Mouse (Mus musculus) urinary bladder, postnatal 25 days (tissue): ENCODE measurements around the gene Dock3.
"Not testable (repeated sequence)": the region's sequence is repeated elsewhere in the genome, so short reads cannot be mapped to it uniquely, and the experiment has no call there.

Source experiments
- DNase-seq: peaks from one replicate; pipeline ENCODE4 v3.0.0; 2022; ENCODE audit warnings: low spot score

Gene Dock3

DNA sequence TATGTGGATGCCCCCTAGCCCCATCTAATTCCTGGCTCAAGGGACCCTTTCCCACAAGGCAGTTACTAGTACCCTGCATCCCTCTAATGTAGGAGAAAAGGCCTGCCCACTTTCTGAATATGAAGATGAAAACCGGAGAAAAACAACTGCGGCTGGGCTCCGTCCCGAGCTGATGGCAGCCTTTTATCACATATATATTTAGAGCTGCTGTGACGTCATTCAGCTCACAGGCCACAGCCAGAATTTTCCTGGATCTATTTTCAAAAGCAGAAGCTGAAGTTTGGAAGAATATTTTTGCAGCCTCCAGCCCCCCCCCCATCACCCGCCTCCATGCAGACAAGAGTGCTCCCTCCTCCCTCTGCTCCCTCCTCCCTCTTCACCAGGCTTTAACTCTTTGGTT, 27.9 kb upstream of the Dock3 start:
- no peak for DNase-seq

DNA sequence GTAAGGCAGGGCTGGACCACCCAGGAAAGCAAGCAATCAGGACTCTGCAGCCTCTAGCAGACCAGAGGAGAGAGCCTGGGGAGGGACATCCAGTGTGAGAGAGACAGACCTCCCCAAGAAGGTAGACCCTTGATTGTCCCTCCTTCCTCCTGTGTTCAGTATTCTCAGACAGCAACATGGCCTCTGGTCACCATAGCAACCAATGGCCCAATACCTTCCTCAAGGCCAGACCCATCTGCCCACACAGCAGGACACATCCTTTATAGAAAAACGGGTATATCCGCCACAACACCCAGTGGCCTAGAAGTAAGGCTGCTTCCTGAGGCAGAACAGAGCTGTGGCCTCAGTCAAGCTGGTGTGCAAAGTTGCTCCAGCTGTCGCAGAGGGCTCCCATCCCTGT, 23.9 kb upstream of the Dock3 start:
- no peak for DNase-seq

DNA sequence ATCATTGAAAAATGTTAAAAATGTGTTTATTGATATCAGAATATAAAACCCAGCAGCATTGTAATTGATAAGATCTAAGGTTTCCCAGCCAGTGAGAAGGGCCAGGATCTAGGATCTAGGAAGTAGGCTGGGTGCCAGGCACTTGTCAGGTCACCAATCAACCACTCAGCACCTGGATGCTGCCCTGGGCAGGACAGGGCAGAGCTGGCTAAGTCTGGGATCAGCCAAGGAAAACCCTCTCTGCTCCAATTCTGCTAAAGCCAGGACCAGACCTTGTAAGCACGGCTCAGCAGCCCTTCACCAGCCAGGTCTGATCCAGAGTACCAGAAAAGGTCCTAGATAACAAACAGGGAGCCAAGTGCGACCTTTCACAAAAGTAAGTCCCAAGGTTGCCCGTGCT, 23.2 kb upstream of the Dock3 start:
- no peak for DNase-seq

DNA sequence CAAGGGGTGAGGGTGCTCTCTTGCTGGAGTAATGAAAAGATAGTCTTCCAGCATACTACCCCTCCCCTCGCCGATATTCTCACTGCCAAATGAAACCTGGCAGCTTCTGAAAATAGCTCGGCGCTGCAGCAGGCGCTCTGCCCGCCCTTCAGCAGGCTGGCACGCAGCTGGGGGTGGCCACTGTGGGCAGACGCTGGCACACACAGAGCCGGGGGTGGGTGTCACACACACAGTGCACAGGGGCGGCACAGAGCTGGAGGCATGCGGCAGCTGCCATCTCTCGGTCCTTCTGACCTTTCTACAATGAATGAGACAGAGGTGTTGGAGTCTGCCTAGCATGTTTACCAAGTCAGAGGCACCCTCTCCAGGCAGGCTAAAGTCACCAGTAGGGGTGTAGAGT, 22.8 kb upstream of the Dock3 start:
- no peak for DNase-seq

DNA sequence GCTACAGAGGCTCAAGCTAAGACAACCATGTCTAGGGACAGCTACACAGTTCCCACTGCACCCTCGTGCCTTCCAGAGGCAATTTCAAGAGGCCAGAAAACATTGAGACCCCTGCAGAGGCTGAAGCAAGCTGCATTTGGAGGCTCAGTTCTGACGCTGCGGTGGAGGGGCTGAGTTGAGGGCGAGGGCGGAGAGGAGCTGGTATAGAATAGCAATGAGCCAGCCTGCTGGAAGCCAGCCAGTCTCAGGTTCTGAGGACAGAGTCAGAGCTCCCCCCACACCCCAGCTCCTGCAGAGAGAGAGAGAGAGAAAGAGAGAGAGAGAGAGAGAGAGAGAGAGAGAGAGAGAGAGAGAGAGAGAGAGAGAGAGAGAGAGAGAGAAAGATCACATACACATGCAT, 20.5 kb upstream of the Dock3 start:
- no peak for DNase-seq

DNA sequence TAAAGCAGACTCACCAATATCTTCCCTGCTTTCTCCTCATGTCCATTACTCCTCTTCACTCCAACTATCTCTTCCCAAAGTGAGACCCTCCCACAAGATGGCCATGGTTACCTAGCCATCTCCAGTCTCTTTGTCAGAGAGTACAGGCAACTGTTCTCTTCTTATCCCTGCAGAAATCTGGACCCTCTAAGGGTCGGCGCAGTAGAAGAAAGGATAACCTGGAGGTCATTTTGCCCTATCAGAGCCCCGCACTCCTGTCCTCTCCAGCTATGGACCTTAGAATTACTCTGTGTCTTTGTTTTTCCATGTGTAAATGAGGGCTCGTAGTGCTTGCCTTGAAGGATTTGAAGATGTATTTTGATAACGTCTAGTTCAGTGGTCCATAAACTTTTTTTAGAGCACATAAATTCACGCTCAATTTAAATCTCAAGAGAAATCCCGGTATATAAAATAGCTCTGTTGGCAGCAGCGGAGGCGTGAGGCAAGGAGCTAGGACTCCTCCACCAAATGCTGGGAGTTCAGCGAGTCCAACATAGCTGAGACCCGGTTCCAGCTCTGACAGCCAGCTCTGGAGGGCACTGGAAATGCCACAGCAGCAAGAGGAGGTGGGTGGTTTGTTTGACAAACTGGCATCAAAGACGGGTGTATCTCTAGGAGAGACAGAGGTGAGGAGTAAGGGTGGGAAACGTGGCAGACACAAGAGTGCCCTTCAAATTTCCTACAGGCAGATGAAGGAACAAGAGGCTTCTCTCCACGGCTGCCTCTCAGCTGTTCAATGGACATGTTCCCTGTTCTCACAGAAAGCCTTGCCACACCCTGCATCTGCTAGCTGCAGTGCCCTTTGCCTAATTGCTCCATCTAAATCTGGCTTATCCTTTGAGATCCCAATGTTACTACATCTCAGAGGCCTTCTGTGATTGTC, 19.0 kb upstream of the Dock3 start:
- DNase-seq: no peak

DNA sequence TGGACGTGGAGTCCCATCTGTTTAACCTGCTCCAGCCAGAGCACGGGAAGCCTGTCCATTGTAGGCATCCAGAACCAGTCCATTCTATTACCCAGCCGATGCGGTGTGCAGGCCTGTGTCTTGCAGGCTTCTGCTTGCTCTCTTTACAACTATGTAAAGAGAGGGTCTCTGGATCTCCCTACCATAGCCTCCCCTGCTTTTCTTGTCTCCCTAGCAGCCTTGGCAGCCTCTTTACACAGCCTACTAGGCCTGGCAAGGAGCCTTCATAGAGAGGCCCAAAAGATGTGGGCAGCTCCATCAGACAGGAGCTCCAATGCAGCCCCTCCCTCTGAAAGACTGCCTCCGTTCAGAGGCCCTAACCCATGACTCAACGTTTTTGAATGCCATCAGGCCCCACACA, 17.4 kb upstream of the Dock3 start:
- no peak for DNase-seq

DNA sequence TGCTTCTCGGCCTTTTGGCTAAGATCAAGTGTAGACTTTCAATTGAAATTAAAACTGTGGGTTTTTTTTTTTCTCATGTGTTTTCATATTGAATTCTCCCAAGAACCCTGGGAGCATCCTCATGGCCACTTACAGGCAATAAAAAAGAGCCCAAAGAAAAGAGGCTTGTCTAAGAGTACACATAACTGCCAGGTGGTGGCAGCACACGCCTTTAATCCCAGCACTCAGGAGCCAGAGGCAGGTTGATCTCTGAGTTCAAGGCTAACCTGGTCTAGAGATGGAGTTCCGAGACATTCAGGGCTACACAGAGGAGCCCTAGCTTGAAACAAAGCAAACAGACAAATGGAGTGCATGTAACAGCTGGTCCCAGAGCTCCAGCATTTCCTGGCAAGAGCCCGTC, 14.5 kb upstream of the Dock3 start:
- DNase-seq: no peak

DNA sequence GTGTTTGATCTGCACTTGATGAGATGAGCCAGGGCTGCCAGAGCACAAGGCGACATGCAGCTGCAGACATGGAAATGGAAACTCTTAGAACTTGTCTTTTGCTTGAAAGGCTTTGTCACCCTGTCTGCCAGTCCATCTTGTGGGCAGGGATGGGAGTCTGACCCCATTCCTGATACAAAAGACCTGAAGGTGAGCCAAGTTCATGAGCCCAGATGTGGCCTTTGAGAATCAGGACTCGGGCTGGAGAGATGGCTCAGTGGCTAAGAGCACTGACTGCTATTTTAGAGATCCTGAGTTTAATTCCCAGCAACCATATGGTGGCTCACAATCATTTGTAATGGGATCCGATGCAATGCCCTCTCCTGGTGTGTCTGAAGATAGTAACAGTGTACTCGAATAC, 13.6 kb upstream of the Dock3 start:
- no peak for DNase-seq

DNA sequence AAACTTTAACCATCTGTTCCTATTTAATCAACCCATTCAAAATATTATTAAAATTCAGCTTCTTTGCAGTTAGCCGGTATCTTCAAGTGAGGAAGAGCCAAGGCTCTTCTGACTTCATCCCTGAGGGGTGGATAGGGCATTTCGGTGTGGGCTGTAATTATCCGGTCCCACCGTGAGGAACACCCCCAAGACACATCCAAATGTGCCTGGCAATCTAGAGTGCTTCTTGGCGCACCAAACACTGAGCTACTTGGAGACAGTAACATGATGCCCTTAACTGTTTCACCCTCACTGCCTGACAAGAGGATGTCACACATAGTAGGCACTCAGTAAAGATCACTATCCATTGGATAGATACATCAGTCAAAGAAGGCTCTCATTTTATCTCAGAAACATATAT, 4.4 kb upstream of the Dock3 start:
- no peak for DNase-seq

DNA sequence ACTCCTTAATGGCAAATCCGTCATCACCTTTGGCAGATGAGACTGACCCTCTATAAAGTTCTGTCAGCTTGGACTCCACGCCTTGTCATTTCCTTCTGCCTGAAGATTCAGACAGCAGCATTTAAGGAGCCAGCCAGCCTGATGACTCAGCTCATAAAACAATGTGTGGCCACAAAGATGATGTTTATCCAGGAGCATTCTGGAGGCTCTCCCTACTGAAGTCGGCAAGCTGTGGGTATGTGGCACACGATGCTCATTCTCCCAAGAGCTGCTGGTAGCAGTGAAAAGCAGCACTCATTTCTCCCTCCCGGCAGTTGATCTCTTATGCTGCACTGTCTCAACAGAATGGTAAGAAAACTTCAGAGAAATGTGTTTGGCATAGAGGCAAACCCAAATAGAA, 3.6 kb upstream of the Dock3 start:
- no peak for DNase-seq

DNA sequence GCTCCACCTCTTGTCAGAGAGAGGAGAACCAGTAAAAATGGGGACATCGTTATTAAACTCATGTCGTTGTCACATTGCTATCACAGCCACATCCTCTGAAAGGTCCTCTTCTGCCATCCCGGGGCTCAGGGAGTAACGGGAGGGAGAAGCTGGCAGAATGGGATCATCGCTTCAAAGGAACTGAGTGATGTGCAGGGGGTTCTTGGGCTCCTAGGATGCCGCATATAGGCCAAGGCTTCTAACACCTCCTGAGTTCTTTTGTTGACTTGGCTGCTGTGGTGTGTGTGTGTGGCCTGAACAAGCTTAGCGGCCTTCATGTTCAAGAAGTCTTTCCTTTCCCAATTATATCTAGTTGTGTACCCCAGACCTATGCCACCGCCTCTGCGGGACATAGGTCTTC, 431 bp upstream of the Dock3 start:
- DNase-seq: no peak

DNA sequence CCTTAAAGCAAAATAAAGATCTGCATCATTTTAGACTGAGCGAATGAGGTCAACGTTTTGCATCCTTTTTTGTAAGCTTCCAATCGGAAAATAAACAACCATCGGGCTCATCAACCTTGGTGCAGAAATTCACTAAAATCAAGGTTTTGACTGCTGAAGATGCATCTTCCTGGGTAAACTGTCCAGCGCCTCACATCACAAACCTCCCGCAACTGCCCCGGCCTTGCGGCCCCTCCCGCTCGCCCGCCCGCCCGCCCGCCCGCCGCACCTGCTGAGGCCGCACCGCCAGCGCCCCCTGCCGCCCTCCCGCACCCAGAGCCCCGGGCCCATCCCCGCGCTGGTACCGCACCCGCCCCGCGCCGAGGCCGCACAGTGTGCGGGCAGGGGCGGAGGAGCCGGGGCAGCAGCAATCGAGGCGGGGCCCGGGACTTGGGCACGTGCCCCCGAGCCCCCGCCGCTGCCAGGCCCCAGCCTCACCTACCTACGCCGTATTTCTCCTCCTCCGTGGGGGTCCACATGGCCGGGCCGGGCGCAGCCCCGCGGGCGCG, 644 bp downstream of the Dock3 start:
- no peak for DNase-seq

DNA sequence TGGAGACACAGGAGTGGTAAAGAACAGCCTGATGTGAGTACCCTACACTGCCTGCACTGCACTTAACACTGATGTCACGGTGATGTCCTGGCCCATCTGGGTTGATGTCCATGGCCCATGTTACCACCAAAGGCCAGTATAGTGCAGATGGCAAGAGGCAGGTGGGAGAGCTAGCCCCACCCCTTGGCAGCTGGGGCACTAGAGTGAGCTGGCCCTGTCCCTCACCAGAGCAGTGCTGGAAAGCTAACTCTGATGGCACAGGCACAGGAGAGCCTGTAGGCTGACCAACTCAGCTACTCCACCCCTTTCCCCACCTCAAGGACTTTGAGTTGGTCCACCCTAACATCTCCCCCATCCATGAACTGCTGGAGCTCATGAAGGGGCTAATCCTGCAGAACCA, 7.1 kb downstream of the Dock3 start:
- no peak for DNase-seq

DNA sequence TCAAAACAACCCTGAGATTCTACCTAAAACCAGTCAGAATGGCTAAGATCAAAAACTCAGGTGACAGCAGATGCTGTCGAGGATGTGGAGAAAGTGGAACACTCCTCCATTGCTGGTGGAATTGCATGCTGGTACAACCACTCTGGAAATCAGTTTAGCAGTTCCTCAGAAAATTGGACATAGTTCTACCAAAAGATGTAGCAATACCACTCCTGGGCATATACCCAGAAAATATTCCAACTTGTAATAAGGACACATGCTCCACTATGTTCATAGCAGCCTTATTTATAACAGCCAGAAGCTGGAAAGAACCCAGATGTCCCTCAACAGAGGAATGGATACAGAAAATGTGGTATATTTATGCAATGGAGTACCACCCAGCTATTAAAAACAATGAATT, 56.9 kb downstream of the Dock3 start:
- DNase-seq: not testable (repeated sequence)

DNA sequence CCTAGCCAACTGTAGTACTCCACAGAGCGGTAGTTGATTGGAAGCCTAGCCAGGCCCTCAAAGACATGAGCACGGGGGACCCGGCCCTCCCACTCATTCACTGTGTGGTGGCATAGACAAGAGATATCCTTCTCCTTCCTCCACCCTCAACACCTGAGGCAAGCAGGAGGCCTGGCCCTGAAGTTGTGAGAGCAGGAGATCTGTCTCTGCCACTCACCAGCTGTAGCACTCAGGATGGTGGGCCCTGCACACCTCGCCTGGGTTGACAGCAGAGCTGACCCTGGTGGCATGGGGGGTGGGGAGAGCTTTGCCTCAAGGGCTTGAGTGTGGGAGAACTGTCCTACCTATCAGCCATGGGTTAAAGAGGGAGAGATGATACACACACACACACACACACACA, 65.9 kb downstream of the Dock3 start:
- DNase-seq: no peak

DNA sequence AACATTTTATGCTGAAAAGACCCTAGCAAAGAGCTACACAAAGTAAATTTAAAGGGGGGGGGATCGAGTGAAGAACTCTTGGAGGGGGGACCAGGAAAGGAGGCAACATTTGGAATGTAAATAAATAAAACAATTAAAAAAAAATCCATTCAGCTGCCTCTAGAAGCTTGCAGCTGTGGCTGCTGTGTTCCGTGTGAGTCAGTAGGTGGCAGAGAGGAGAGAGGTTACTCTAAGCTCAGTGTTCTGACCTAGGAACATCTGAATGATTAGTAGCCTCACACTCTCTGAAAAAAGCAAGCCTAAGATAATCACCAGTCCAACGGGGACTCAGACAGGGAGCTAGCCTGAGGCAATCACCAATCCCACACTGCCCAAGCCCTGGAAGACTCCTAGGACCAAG, 66.9 kb downstream of the Dock3 start:
- no peak for DNase-seq

DNA sequence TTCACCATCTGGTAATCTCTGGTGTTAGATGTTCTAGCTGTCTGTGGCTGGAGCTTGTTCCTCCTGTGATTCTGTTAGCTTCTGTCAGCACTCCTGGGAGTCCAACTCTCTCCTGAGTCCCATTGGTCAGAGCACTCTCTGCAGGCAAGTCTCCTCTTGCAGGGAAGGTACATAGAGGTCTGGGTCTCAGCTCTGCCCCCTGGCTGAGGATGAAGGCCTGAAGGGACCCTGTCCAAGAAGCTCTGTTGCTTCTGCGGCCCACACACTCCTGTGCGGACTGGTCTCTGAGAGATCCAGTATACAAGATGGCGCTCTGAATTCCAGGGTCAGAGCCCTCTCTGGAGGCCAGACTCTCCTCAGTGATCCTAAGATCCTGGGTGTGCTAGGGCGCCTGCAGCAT, 75.3 kb downstream of the Dock3 start:
- DNase-seq: not testable (repeated sequence)

DNA sequence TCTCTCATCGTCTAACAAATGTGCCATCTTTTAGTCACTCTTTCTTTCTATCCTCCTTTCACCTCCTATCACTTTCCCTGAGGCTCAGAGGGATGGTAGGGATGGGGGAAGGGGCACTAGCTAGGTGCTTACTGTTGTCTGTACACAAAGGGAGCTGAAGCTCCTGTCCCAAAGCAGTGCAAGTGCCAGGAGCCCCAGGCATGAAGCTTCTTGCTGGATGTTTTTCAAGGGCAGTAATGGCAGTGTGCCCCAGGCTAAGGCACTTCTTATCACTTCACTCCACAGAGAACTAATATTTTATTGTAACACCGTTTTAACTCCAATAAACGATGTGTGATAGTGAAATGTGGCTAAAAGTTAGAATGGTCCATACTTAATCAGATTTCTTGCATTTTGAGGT, 118.9 kb downstream of the Dock3 start:
- DNase-seq: no peak

DNA sequence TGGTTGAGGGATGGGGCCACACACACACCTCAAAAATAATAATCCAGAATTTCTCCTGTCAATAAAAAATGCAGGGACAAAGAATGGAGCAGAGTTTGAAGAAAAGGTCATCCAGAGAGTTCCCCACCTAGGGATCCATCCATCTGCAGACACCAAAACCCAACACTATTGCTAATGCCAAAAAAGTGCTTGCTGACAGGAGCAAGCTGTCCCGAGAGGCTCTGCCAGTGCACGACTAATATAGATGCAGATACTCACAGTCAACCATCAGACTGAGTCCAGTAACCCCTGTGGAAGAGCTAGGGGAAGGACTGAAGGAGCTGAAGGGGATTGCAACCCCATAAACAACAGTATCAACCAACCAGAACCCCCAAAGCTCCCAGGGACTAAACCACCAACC, 119.7 kb downstream of the Dock3 start:
- no peak for DNase-seq

DNA sequence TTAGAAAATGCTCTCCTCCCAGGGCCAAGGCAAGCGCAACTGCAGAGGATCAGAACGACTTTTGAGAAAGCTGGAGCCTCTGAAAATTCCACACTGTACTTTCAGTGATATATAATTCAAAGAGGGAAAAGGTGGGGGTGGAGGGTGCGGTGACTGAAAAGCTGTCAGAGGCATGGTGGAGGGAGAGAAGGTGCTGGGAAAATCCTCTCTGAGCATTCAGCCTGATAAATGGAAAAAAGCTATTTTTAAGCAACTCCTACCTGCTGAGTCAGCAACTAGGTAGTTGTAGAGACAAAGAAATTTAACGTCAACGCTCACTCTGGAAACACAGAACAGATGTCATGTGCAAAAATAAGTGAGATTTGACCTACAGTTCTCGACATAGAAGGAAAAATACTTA, 132.2 kb downstream of the Dock3 start:
- no peak for DNase-seq

DNA sequence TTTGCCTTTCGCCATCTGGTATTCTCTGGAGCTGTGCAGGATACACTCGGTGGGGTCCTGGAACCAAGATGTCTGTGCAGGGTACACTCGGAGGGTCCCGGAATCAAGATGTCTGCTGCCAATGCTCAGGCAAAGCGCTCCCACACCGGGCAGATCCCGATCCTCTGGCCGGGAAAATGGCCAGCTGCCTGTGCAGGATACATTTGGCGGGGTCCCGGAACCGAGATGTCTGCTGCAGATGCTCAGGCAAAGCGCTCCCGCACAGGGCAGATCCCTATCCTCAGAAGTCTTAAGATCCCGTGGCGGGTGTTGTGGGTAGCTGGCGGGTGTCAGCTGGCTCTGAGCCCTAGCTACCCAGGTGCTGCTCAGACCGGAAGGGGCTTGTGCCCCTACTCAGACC, 142.3 kb downstream of the Dock3 start:
- not testable (repeated sequence) for DNase-seq

DNA sequence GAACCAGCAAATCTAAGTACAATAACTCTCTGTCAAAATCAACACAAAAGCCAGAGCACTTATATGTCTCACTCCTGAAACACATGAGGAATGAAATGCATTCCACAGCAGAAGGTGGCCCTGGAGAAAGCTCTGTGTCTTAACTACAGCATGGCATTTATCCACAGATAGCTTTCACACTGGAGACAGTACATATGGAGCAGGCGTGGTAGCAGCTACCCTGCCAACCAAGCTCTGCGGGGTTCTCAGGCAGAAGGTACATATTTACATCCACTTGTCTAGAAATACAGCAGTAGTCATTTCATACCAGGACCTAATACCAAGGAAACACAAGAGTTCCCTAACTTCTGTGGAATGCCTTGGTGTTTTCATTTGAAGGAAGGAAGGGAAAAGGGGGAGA, 144.2 kb downstream of the Dock3 start:
- no peak for DNase-seq

DNA sequence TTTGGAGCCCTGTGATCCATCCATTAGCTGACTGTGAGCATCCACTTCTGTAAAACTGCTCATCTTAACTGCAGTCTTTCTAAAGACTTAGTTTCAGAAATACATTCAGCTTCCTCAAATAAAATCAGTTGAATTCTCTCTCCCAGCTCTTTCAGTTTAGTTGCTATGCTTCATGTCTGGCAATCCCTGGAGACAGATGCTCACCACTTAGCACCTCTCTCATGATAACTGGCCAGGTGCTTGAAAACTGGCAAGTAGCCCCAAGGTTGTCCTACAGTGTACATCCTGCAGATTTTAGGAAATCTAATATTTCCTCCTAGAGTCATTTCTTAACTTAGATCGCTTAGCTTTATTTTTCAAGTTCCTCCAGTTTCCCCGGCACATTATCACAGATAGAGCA, 193.8 kb downstream of the Dock3 start:
- no peak for DNase-seq
